Mouse (Mus musculus): ENCODE measurements around the gene Gse1.

DNA sequence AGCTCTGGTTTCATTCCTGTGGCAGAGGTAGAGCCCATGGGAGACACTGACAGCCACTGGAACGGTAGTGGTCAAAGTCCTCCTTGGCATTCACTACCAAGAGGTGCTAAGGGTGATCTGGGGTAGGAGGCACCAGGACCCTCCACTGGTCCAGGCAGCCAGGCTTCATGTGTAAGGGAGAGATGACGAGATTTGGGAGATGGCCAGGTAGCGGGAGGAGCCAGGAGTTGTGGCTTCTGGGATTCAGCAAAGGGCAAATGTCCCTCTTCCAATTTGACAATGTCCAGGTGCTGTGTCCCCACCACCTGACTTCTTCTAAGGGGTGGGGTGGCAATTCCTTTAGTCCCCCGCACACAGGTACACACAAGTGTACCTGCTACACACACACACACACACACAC, 184.1 kb downstream of the Gse1 start:
- no peak for TF ChIP-seq MAFK (IDR thresholded peaks at IDR 0.05; ENCODE audit: insufficient read depth, low read depth, low read length)
- TF ChIP-seq ZC3H11A (IDR thresholded peaks at IDR 0.05; ENCODE audit: borderline replicate concordance, low read depth, low read length), result no peak
- no peak for TF ChIP-seq ZNF384 (IDR thresholded peaks at IDR 0.05; ENCODE audit: low read depth, low read length)
- no peak for TF ChIP-seq HCFC1 (IDR thresholded peaks at IDR 0.05; ENCODE audit: borderline replicate concordance, insufficient read depth, low read length)
- TF ChIP-seq CHD2 (IDR thresholded peaks at IDR 0.05; ENCODE audit: low read depth, low read length), result no peak
